Mouse (Mus musculus) lung, embryonic 14.5 days (tissue): ENCODE results near the gene Arfgap3. TPM values are rescaled to one million over a fixed set of nuclear protein-coding genes. Genes with fewer than 3 reads are reported as not detected.
"Not testable (repeated sequence)": the region's sequence is repeated elsewhere in the genome, so short reads cannot be mapped to it uniquely, and the experiment has no call there.

Experiments used
- ATAC-seq: fragments of 200-750 bp; cut with Nextera tagmentation; 2 replicates; pipeline ENCODE4 v1.8.0; 2017; ENCODE audit warnings: mild to moderate bottlenecking, moderate TSS enrichment, moderate library complexity; ENCODE audit not compliant: insufficient read depth
- DNase-seq: peaks from one replicate; pipeline ENCODE4 v3.0.0-alpha.2; 2015
- H3K27ac ChIP-seq: fragments of 300-500 bp; sonication (generic); 2 replicates; pipeline ENCODE4 v1.5.1; 2014; ENCODE audit warnings: low read depth, mild to moderate bottlenecking, moderate library complexity
- H3K27me3 ChIP-seq: fragments of 300-500 bp; sonication (generic); 2 replicates; pipeline ENCODE4 v1.6.1; 2014; ENCODE audit warnings: low read length, control low read depth; ENCODE audit not compliant: insufficient read depth
- H3K36me3 ChIP-seq: fragments of 300-500 bp; sonication (generic); 2 replicates; pipeline ENCODE4 v1.6.1; 2014; ENCODE audit warnings: control low read depth; ENCODE audit not compliant: insufficient read depth
- H3K4me1 ChIP-seq: fragments of 300-500 bp; sonication (generic); 2 replicates; pipeline ENCODE4 v1.6.1; 2014; ENCODE audit warnings: antibody characterized with exemption, control low read depth; ENCODE audit not compliant: insufficient read depth
- H3K4me2 ChIP-seq: fragments of 300-500 bp; sonication (generic); 2 replicates; pipeline ENCODE4 v1.6.1; 2014; ENCODE audit warnings: mild to moderate bottlenecking
- H3K4me3 ChIP-seq: fragments of 300-500 bp; sonication (generic); 2 replicates; pipeline ENCODE4 v1.5.1; 2014; ENCODE audit warnings: low read depth, low read length
- H3K9ac ChIP-seq: fragments of 300-500 bp; sonication (generic); 2 replicates; pipeline ENCODE4 v1.6.1; 2014
- H3K9me3 ChIP-seq: fragments of 300-500 bp; sonication (generic); 2 replicates; pipeline ENCODE4 v1.6.1; 2016; ENCODE audit warnings: low read depth, low read length, control low read depth
- CTCF ChIP-seq: IDR thresholded peaks from 2 replicates; pipeline ENCODE4 v1.5.1; 2016; ENCODE audit warnings: antibody characterized with exemption, low read depth
- WGBS: fragments of 180-500 bp; shearing (Covaris S2); extraction: QIAGEN DNeasy Blood & Tissue Kit; methylation state at CpG from one replicate; pipeline ENCODE4 v1.1.7; 2014; 5-methylcytosine and 5-hydroxymethylcytosine counted together
- polyA plus RNA-seq: library from polyadenylated mRNA; unstranded; fragments of >200 nt; fragmentation: Nextera tagmentation; extraction: Ambion mirVana; gene quantifications from 2 replicates; pipeline ENCODE4 v1.2.1, GENCODE M21; 2014

Arfgap3 gene
- polyA plus RNA-seq, 1 experiment from 2014 or later: 37.7 TPM

- Histone ChIP-seq H3K27me3 (no peaks in the 10 kb centered on the region), H3K4me2 (no peak overlapping the region), H3K4me3 (no peak overlapping the region), H3K9ac (no peak overlapping the region), H3K9me3 (no peaks in the 10 kb centered on the region), H3K36me3 (peaks cover 36% of the 10 kb centered on the region), H3K4me1 (no peaks in the 10 kb centered on the region), H3K27ac (no peak overlapping the region)
- TF ChIP-seq CTCF: peak; percentile 65
- ATAC-seq (peak; percentile 47), DNase-seq (peak; percentile 77)
- 53% methylated on average over 4 of the region's 4 CpGs for WGBS
These were observed 25.1 kb upstream of the Arfgap3 start for GRCm38 (mm10) chr15:83375136-83375535.

- DNase-seq: no peak
- Histone ChIP-seq H3K27me3 (no peaks in the 10 kb centered on the region), H3K9me3 (no peaks in the 10 kb centered on the region), H3K4me2 (no peak overlapping the region), H3K27ac (no peak overlapping the region), H3K4me1 (no peaks in the 10 kb centered on the region), H3K36me3 (peaks cover 36% of the 10 kb centered on the region), H3K4me3 (no peak overlapping the region), H3K9ac (no peak overlapping the region)
- ATAC-seq: no peak
- no peak for TF ChIP-seq CTCF
These were observed 24.0 kb upstream of the Arfgap3 start for GRCm38 (mm10) chr15:83374076-83374475.

GRCm38 (mm10) chr15:83368702-83369101 is 18.7 kb upstream of the Arfgap3 start:
- 79% methylated on average over 4 of the region's 4 CpGs for WGBS

GRCm38 (mm10) chr15:83368261-83368660 is 18.2 kb upstream of the Arfgap3 start:
- H3K4me3 ChIP-seq: no peak overlapping the region
- H3K4me2 ChIP-seq: no peak overlapping the region
- H3K9me3 ChIP-seq: no peaks in the 10 kb centered on the region
- ATAC-seq (no peak), DNase-seq (peak; percentile 75)
- no peak overlapping the region for H3K9ac ChIP-seq
- H3K27ac ChIP-seq: no peak overlapping the region
- no peak for TF ChIP-seq CTCF
- WGBS: 69% methylated on average over 2 of the region's 2 CpGs
- 0 out of 2 replicates have a peak, but pooled peaks cover 6% of the 10 kb centered on the region for H3K4me1 ChIP-seq
- H3K36me3 ChIP-seq: 0 out of 2 replicates have a peak, but pooled peaks cover 4% of the 10 kb centered on the region
- no peaks in the 10 kb centered on the region for H3K27me3 ChIP-seq

More at GRCm38 (mm10) chr15:83368702-83369101, 18.7 kb upstream of the Arfgap3 start:
- H3K4me3 ChIP-seq, DNase-seq, H3K4me2 ChIP-seq, H3K9me3 ChIP-seq, H3K9ac ChIP-seq, H3K27me3 ChIP-seq, ATAC-seq, H3K27ac ChIP-seq, H3K36me3 ChIP-seq, H3K4me1 ChIP-seq: not testable (repeated sequence)

- Histone ChIP-seq H3K36me3 (0 out of 2 replicates have a peak, but pooled peaks cover under 1% of the 10 kb centered on the region), H3K9ac (0 out of 2 replicates have a peak overlapping the region, but pooled peaks have one; percentile 20), H3K9me3 (no peaks in the 10 kb centered on the region), H3K4me3 (peak overlapping the region; percentile 39), H3K4me2 (peak overlapping the region; percentile 79), H3K27ac (peak overlapping the region; percentile 30; the same call in 1 of the 2 replicates), H3K27me3 (no peaks in the 10 kb centered on the region), H3K4me1 (0 out of 2 replicates have a peak, but pooled peaks cover 6% of the 10 kb centered on the region)
- WGBS: 11% methylated on average over 56 of the region's 58 CpGs
- peak; percentile 85 for ATAC-seq
- no peak for TF ChIP-seq CTCF
- peak; percentile 85 for DNase-seq
These were observed 17.0 kb upstream of the Arfgap3 start for GRCm38 (mm10) chr15:83366933-83367552.

GRCm38 (mm10) chr15:83365697-83366096 is 15.7 kb upstream of the Arfgap3 start:
- Histone ChIP-seq H3K4me3 (no peak overlapping the region), H3K4me1 (0 out of 2 replicates have a peak, but pooled peaks cover 6% of the 10 kb centered on the region)

GRCm38 (mm10) chr15:83364194-83364593 is 14.1 kb upstream of the Arfgap3 start:
- TF ChIP-seq CTCF: no peak
- 54% methylated on average over 3 of the region's 3 CpGs for WGBS
- DNase-seq (no peak), ATAC-seq (no peak)
- H3K9me3 ChIP-seq: no peaks in the 10 kb centered on the region
- no peak overlapping the region for H3K4me3 ChIP-seq
- 0 out of 2 replicates have a peak, but pooled peaks cover 6% of the 10 kb centered on the region for H3K4me1 ChIP-seq
- H3K36me3 ChIP-seq: no peaks in the 10 kb centered on the region
- no peaks in the 10 kb centered on the region for H3K27me3 ChIP-seq
- no peak overlapping the region for H3K27ac ChIP-seq
- no peak overlapping the region for H3K4me2 ChIP-seq
- no peak overlapping the region for H3K9ac ChIP-seq

More at GRCm38 (mm10) chr15:83365697-83366096, 15.7 kb upstream of the Arfgap3 start:
- Histone ChIP-seq H3K9me3 (no peaks in the 10 kb centered on the region), H3K4me2 (peak overlapping the region; percentile 79; the same call in 1 of the 2 replicates), H3K9ac (no peak overlapping the region), H3K27me3 (no peaks in the 10 kb centered on the region), H3K27ac (no peak overlapping the region), H3K36me3 (no peaks in the 10 kb centered on the region)
- no peak for DNase-seq
- TF ChIP-seq CTCF: peak; percentile 31; the same call in 1 of the 2 replicates
- no peak for ATAC-seq

- H3K4me1 ChIP-seq, DNase-seq, H3K9ac ChIP-seq, H3K4me3 ChIP-seq, H3K27ac ChIP-seq, H3K36me3 ChIP-seq, H3K4me2 ChIP-seq, ATAC-seq, H3K9me3 ChIP-seq, H3K27me3 ChIP-seq: not testable (repeated sequence)
- 66% methylated on average over 1 of the region's 1 CpGs for WGBS
These were observed 12.8 kb upstream of the Arfgap3 start for GRCm38 (mm10) chr15:83362813-83363212.

- H3K4me2 ChIP-seq, H3K36me3 ChIP-seq, H3K9ac ChIP-seq, H3K27me3 ChIP-seq, H3K9me3 ChIP-seq, ATAC-seq, H3K27ac ChIP-seq, H3K4me3 ChIP-seq, DNase-seq, H3K4me1 ChIP-seq: not testable (repeated sequence)
- WGBS: 65% methylated on average over 5 of the region's 5 CpGs
These were observed 10.9 kb upstream of the Arfgap3 start for GRCm38 (mm10) chr15:83360899-83361298.
